Mouse (Mus musculus): ENCODE measurements at regions not wholly inside any gene's neighbourhood (a gene's known extent, or its start where the extent isn't known, plus 50 kb on each side); places are given as distances from the start of the nearest gene placed in this dataset.

GRCm38 (mm10) chr17:79147883-79148282 lies 96.2 kb downstream of the Qpct start:
- H3K36me3 ChIP-seq (ENCODE audit: control insufficient read depth, insufficient read depth, low read length) = no peaks in the 10 kb centered on the region
- no peak overlapping the region for H3K9ac ChIP-seq (replicated peaks; ENCODE audit: low read depth, low read length)
- no peak overlapping the region for H3K27ac ChIP-seq (ENCODE audit: low read length)
- no peak overlapping the region for H3K4me3 ChIP-seq (ENCODE audit: low read depth, low read length)
- ATAC-seq (ENCODE audit: insufficient number of reproducible peaks, insufficient read depth, low FRiP score, low read depth) = no peak
- 76% methylated on average over 3 of the region's 3 CpGs for WGBS
- H3K4me2 ChIP-seq (replicated peaks; ENCODE audit: low read depth, low read length) = no peak overlapping the region
- no peaks in the 10 kb centered on the region for H3K27me3 ChIP-seq (ENCODE audit: control insufficient read depth, insufficient read depth, low read length)
- H3K4me1 ChIP-seq (ENCODE audit: control insufficient read depth, insufficient read depth, low read length) = no peaks in the 10 kb centered on the region
- no peaks in the 10 kb centered on the region for H3K9me3 ChIP-seq (ENCODE audit: control insufficient read depth, low read depth, low read length)

GRCm38 (mm10) chr17:79144913-79145625 lies 93.4 kb downstream of the Qpct start:
- H3K4me2 ChIP-seq (replicated peaks; ENCODE audit: low read depth, low read length) = no peak overlapping the region
- no peaks in the 10 kb centered on the region for H3K36me3 ChIP-seq (ENCODE audit: control insufficient read depth, insufficient read depth, low read length)
- no peak overlapping the region for H3K4me3 ChIP-seq (ENCODE audit: low read depth, low read length)
- 59% methylated on average over 2 of the region's 2 CpGs for WGBS
- no peak overlapping the region for H3K9ac ChIP-seq (replicated peaks; ENCODE audit: low read depth, low read length)
- H3K9me3 ChIP-seq (ENCODE audit: control insufficient read depth, low read depth, low read length) = no peaks in the 10 kb centered on the region
- no peaks in the 10 kb centered on the region for H3K27me3 ChIP-seq (ENCODE audit: control insufficient read depth, insufficient read depth, low read length)
- H3K4me1 ChIP-seq (ENCODE audit: control insufficient read depth, insufficient read depth, low read length) = no peaks in the 10 kb centered on the region
- no peak for ATAC-seq (ENCODE audit: insufficient number of reproducible peaks, insufficient read depth, low FRiP score, low read depth)
- H3K27ac ChIP-seq (ENCODE audit: low read length) = no peak overlapping the region

- Histone ChIP-seq H3K36me3 (ENCODE audit: control insufficient read depth, insufficient read depth, low read length) (no peaks in the 10 kb centered on the region), H3K4me1 (ENCODE audit: control insufficient read depth, insufficient read depth, low read length) (no peaks in the 10 kb centered on the region), H3K9me3 (ENCODE audit: control insufficient read depth, low read depth, low read length) (no peaks in the 10 kb centered on the region), H3K4me3 (ENCODE audit: low read depth, low read length) (no peak overlapping the region), H3K27me3 (ENCODE audit: control insufficient read depth, insufficient read depth, low read length) (no peaks in the 10 kb centered on the region), H3K27ac (ENCODE audit: low read length) (no peak overlapping the region), H3K4me2 (replicated peaks; ENCODE audit: low read depth, low read length) (no peak overlapping the region), H3K9ac (replicated peaks; ENCODE audit: low read depth, low read length) (no peak overlapping the region)
- WGBS = 39% methylated on average over 1 of the region's 1 CpGs
- ATAC-seq (ENCODE audit: insufficient number of reproducible peaks, insufficient read depth, low FRiP score, low read depth) = no peak
Measured at GRCm38 (mm10) chr17:79143031-79143430, 91.3 kb downstream of the Qpct start.
